Mouse (Mus musculus): ENCODE results near the gene Ptafr. TPM values are rescaled to one million over a fixed set of nuclear protein-coding genes. Genes with fewer than 3 reads are reported as not detected.
"Not testable (repeated sequence)": the region's sequence is repeated elsewhere in the genome, so short reads cannot be mapped to it uniquely, and the experiment has no call there.

Gene Ptafr
- polyA plus RNA-seq, 1 experiment from 2014 or later = 0.66 TPM

DNA sequence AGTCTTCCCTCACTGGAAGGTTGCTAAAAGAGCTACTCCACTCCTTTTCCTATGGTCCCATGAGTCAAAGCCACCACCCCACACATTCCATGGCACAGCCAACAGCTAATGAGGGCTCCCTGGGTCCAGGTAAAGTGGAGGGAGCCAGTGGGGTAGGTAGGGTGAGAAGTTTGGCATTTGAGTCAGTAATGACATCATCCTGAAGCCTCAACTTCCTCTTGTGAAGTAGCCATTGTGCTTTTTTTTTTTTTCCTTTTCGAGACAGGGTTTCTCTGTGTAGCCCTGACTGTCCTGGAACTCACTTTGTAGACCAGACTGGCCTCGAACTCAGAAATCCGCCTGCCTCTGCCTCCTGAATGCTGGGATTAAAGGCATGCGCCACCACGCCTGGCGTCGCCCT lies 8.3 kb upstream of the Ptafr start:
- not testable (repeated sequence) for H3K4me2 ChIP-seq (ENCODE audit: low read length); ATAC-seq (ENCODE audit: insufficient number of reproducible peaks, insufficient read depth, low FRiP score, low read depth); H3K4me3 ChIP-seq (ENCODE audit: control insufficient read depth in 1 of 2, insufficient read depth in 1 of 2, low read depth in 1 of 2, low read length in 2 of 2); H3K27me3 ChIP-seq (ENCODE audit: control insufficient read depth, insufficient read depth, low read length); H3K9ac ChIP-seq (ENCODE audit: low read length); H3K9me3 ChIP-seq (ENCODE audit: control insufficient read depth, low read length)
- H3K27ac ChIP-seq (replicated peaks in 1 of 2; ENCODE audit: control insufficient read depth in 1 of 2, insufficient read depth in 1 of 2, low read depth in 2 of 2, low read length in 2 of 2) = 0 out of 4 replicates have a peak overlapping the region, but pooled peaks of 1 of the 2 experiments have one; percentile 31
- WGBS = 84% methylated on average over 7 of the region's 7 CpGs
- H3K4me1 ChIP-seq (ENCODE audit: control insufficient read depth in 2 of 2, insufficient read depth in 2 of 2, low read length in 2 of 2) = peaks cover 12 to 15% of the 10 kb centered on the region in 2 experiments
- H3K36me3 ChIP-seq (ENCODE audit: control insufficient read depth, insufficient read depth, low read length) = peaks cover 32% of the 10 kb centered on the region

DNA sequence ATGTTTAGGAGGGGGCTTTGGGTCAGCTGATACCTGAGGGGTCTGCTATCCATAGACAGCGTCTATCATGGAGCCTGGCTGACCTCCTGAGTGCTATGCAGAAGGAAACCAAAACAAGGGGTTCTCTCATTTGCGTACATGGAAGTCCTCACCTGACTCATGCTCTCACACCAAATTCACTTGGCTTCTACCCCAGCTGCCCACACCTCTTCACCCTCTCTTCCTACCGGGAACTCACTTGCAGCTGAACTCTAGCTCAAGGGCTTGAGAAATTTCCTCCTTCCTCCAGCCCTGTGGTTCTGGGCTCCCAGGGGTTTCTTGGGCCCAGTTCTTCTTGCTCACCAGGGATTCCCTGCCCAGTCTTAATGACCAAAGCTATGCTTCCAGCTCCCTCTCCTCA lies 606 bp upstream of the Ptafr start:
- H3K36me3 ChIP-seq (ENCODE audit: control insufficient read depth, insufficient read depth, low read length) = no peaks in the 10 kb centered on the region
- ATAC-seq (ENCODE audit: insufficient number of reproducible peaks, insufficient read depth, low FRiP score, low read depth) = no peak
- H3K27ac ChIP-seq (replicated peaks in 1 of 2; ENCODE audit: control insufficient read depth in 1 of 2, insufficient read depth in 1 of 2, low read depth in 2 of 2, low read length in 2 of 2) = no peak overlapping the region
- no peak overlapping the region for H3K9ac ChIP-seq (ENCODE audit: low read length)
- WGBS = 73% methylated on average over 3 of the region's 3 CpGs
- H3K4me3 ChIP-seq (ENCODE audit: control insufficient read depth in 1 of 2, insufficient read depth in 1 of 2, low read depth in 1 of 2, low read length in 2 of 2) = no peak overlapping the region
- H3K27me3 ChIP-seq (ENCODE audit: control insufficient read depth, insufficient read depth, low read length) = no peaks in the 10 kb centered on the region
- H3K9me3 ChIP-seq (ENCODE audit: control insufficient read depth, low read length) = no peaks in the 10 kb centered on the region
- H3K4me2 ChIP-seq (ENCODE audit: low read length) = no peak overlapping the region
- H3K4me1 ChIP-seq (ENCODE audit: control insufficient read depth in 2 of 2, insufficient read depth in 2 of 2, low read length in 2 of 2) = peaks cover 0 to 3% of the 10 kb centered on the region in 2 experiments; a peak in 1 of 4 replicates

- WGBS = 75% methylated on average over 12 of the region's 12 CpGs
- Histone ChIP-seq H3K9ac (ENCODE audit: low read length) (no peak overlapping the region), H3K27ac (replicated peaks in 1 of 2; ENCODE audit: control insufficient read depth in 1 of 2, insufficient read depth in 1 of 2, low read depth in 2 of 2, low read length in 2 of 2) (no peak overlapping the region), H3K9me3 (ENCODE audit: control insufficient read depth, low read length) (0 out of 2 replicates have a peak, but pooled peaks cover 3% of the 10 kb centered on the region), H3K27me3 (ENCODE audit: control insufficient read depth, insufficient read depth, low read length) (no peaks in the 10 kb centered on the region), H3K36me3 (ENCODE audit: control insufficient read depth, insufficient read depth, low read length) (no peaks in the 10 kb centered on the region), H3K4me3 (ENCODE audit: control insufficient read depth in 1 of 2, insufficient read depth in 1 of 2, low read depth in 1 of 2, low read length in 2 of 2) (no peak overlapping the region), H3K4me1 (ENCODE audit: control insufficient read depth in 2 of 2, insufficient read depth in 2 of 2, low read length in 2 of 2) (peaks cover 0 to 3% of the 10 kb centered on the region in 2 experiments; a peak in 1 of 4 replicates), H3K4me2 (ENCODE audit: low read length) (no peak overlapping the region)
- ATAC-seq (ENCODE audit: insufficient number of reproducible peaks, insufficient read depth, low FRiP score, low read depth) = no peak
Observed at GRCm38 (mm10) chr4:132565089-132565747, 1.4 kb downstream of the Ptafr start.

GRCm38 (mm10) chr4:132567361-132567779 lies 3.5 kb downstream of the Ptafr start:
- peaks cover 0 to 3% of the 10 kb centered on the region in 2 experiments; a peak in 1 of 4 replicates for H3K4me1 ChIP-seq (ENCODE audit: control insufficient read depth in 2 of 2, insufficient read depth in 2 of 2, low read length in 2 of 2)
- no peaks in the 10 kb centered on the region for H3K27me3 ChIP-seq (ENCODE audit: control insufficient read depth, insufficient read depth, low read length)
- ATAC-seq (ENCODE audit: insufficient number of reproducible peaks, insufficient read depth, low FRiP score, low read depth) = no peak
- no peak overlapping the region for H3K27ac ChIP-seq (replicated peaks in 1 of 2; ENCODE audit: control insufficient read depth in 1 of 2, insufficient read depth in 1 of 2, low read depth in 2 of 2, low read length in 2 of 2)
- no peak overlapping the region for H3K4me3 ChIP-seq (ENCODE audit: control insufficient read depth in 1 of 2, insufficient read depth in 1 of 2, low read depth in 1 of 2, low read length in 2 of 2)
- WGBS = 59% methylated on average over 9 of the region's 9 CpGs
- no peaks in the 10 kb centered on the region for H3K36me3 ChIP-seq (ENCODE audit: control insufficient read depth, insufficient read depth, low read length)
- H3K9me3 ChIP-seq (ENCODE audit: control insufficient read depth, low read length) = 0 out of 2 replicates have a peak, but pooled peaks cover 3% of the 10 kb centered on the region
- no peak overlapping the region for H3K9ac ChIP-seq (ENCODE audit: low read length)
- no peak overlapping the region for H3K4me2 ChIP-seq (ENCODE audit: low read length)

DNA sequence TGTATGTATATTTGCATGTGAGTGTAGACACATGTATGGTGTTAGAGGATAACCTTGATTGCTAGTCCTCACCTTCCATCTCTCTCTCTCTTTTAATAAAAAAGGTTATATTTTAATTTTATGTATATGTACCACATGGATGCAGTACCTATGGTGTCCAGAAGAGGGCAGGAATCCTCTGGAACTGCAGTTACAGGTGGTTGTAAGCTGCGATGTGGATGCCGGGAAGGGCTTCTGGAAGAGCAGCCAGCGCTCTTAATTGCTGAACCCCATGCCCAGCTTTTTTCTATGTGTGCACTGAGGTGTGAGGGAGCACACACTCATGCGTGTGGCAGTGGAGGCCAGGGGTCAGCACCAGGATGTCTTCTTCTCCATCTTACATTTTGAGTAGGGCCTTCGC lies 5.2 kb downstream of the Ptafr start:
- no peak overlapping the region for H3K4me2 ChIP-seq (ENCODE audit: low read length)
- 87% methylated on average over 5 of the region's 5 CpGs for WGBS

GRCm38 (mm10) chr4:132571190-132571589 lies 7.3 kb downstream of the Ptafr start:
- Histone ChIP-seq H3K27ac (replicated peaks in 1 of 2; ENCODE audit: control insufficient read depth in 1 of 2, insufficient read depth in 1 of 2, low read depth in 2 of 2, low read length in 2 of 2) (no peak overlapping the region), H3K9me3 (ENCODE audit: control insufficient read depth, low read length) (0 out of 2 replicates have a peak, but pooled peaks cover 3% of the 10 kb centered on the region), H3K36me3 (ENCODE audit: control insufficient read depth, insufficient read depth, low read length) (no peaks in the 10 kb centered on the region), H3K4me2 (ENCODE audit: low read length) (no peak overlapping the region), H3K27me3 (ENCODE audit: control insufficient read depth, insufficient read depth, low read length) (no peaks in the 10 kb centered on the region), H3K4me1 (ENCODE audit: control insufficient read depth in 2 of 2, insufficient read depth in 2 of 2, low read length in 2 of 2) (no peaks in the 10 kb centered on the region), H3K4me3 (ENCODE audit: control insufficient read depth in 1 of 2, insufficient read depth in 1 of 2, low read depth in 1 of 2, low read length in 2 of 2) (no peak overlapping the region), H3K9ac (ENCODE audit: low read length) (no peak overlapping the region)
- WGBS = 85% methylated on average over 9 of the region's 9 CpGs
- ATAC-seq (ENCODE audit: insufficient number of reproducible peaks, insufficient read depth, low FRiP score, low read depth) = no peak

More for the DNA sequence above, 5.2 kb downstream of the Ptafr start:
- H3K27ac ChIP-seq (replicated peaks in 1 of 2; ENCODE audit: control insufficient read depth in 1 of 2, insufficient read depth in 1 of 2, low read depth in 2 of 2, low read length in 2 of 2) = no peak overlapping the region
- H3K27me3 ChIP-seq (ENCODE audit: control insufficient read depth, insufficient read depth, low read length) = no peaks in the 10 kb centered on the region
- no peak overlapping the region for H3K9ac ChIP-seq (ENCODE audit: low read length)
- no peak overlapping the region for H3K4me3 ChIP-seq (ENCODE audit: control insufficient read depth in 1 of 2, insufficient read depth in 1 of 2, low read depth in 1 of 2, low read length in 2 of 2)
- no peak for ATAC-seq (ENCODE audit: insufficient number of reproducible peaks, insufficient read depth, low FRiP score, low read depth)
- no peaks in the 10 kb centered on the region for H3K4me1 ChIP-seq (ENCODE audit: control insufficient read depth in 2 of 2, insufficient read depth in 2 of 2, low read length in 2 of 2)
- H3K36me3 ChIP-seq (ENCODE audit: control insufficient read depth, insufficient read depth, low read length) = no peaks in the 10 kb centered on the region
- 0 out of 2 replicates have a peak, but pooled peaks cover 3% of the 10 kb centered on the region for H3K9me3 ChIP-seq (ENCODE audit: control insufficient read depth, low read length)

DNA sequence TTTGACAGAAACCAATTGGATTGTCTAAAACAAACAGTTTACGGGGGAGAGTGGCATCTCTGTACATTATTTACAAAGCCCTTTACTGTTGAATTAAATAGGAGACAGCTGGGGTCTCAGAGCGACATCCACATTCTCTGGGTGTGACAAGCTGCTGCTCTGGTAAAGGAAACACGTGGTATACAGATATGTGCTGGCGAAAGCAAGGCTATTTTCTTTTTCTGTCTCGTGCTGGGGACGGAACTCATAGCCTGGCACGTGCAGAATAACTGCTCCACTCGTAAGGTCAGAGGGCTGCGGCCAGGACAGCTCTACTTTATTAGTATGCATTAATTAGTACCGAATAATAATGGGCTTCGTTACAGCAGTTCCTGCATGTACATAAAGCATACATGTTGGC lies 9.5 kb downstream of the Ptafr start:
- Histone ChIP-seq H3K27me3 (ENCODE audit: control insufficient read depth, insufficient read depth, low read length) (no peaks in the 10 kb centered on the region), H3K36me3 (ENCODE audit: control insufficient read depth, insufficient read depth, low read length) (no peaks in the 10 kb centered on the region), H3K27ac (replicated peaks in 1 of 2; ENCODE audit: control insufficient read depth in 1 of 2, insufficient read depth in 1 of 2, low read depth in 2 of 2, low read length in 2 of 2) (no peak overlapping the region), H3K9me3 (ENCODE audit: control insufficient read depth, low read length) (0 out of 2 replicates have a peak, but pooled peaks cover 8% of the 10 kb centered on the region), H3K4me2 (ENCODE audit: low read length) (no peak overlapping the region), H3K4me3 (ENCODE audit: control insufficient read depth in 1 of 2, insufficient read depth in 1 of 2, low read depth in 1 of 2, low read length in 2 of 2) (no peak overlapping the region), H3K4me1 (ENCODE audit: control insufficient read depth in 2 of 2, insufficient read depth in 2 of 2, low read length in 2 of 2) (no peaks in the 10 kb centered on the region), H3K9ac (ENCODE audit: low read length) (no peak overlapping the region)
- ATAC-seq (ENCODE audit: insufficient number of reproducible peaks, insufficient read depth, low FRiP score, low read depth) = peak; percentile 74; the same call in 1 of the 2 replicates
- 36% methylated on average over 11 of the region's 11 CpGs for WGBS
